Mouse (Mus musculus) left cerebral cortex, postnatal 25 days (tissue): ENCODE data around the gene Hectd4. TPM values are rescaled to one million over a fixed set of nuclear protein-coding genes. Genes with fewer than 3 reads are reported as not detected.
A peak's percentile ranks its signal among the peaks of the same experiment; 100 is the strongest.

Source experiments
- DNase-seq, 2 experiments: peaks; one replicate each; pipeline ENCODE4 v3.0.0; 2022; ENCODE audit warnings: low spot score in 2 of 2, mixed read lengths in 1 of 2
- intact Hi-C: fragments of 180-260 bp; cut with DNase I; formaldehyde crosslinking; loops from one replicate; pipeline ENCODE4 v1.15.1; 2025
- total RNA-seq, 2 experiments: library from RNA; stranded (reverse); gene quantifications; 2 replicates each; pipeline ENCODE4 v1.2.3; 2021

Hectd4 gene
- total RNA-seq, 2 experiments from 2014 or later: 183 to 193 TPM

- DNase-seq: no peak
- intact Hi-C loops: no loop called here
These were observed 160.7 kb downstream of the Hectd4 start for GRCm38 (mm10) chr5:121380692-121381091.

DNA sequence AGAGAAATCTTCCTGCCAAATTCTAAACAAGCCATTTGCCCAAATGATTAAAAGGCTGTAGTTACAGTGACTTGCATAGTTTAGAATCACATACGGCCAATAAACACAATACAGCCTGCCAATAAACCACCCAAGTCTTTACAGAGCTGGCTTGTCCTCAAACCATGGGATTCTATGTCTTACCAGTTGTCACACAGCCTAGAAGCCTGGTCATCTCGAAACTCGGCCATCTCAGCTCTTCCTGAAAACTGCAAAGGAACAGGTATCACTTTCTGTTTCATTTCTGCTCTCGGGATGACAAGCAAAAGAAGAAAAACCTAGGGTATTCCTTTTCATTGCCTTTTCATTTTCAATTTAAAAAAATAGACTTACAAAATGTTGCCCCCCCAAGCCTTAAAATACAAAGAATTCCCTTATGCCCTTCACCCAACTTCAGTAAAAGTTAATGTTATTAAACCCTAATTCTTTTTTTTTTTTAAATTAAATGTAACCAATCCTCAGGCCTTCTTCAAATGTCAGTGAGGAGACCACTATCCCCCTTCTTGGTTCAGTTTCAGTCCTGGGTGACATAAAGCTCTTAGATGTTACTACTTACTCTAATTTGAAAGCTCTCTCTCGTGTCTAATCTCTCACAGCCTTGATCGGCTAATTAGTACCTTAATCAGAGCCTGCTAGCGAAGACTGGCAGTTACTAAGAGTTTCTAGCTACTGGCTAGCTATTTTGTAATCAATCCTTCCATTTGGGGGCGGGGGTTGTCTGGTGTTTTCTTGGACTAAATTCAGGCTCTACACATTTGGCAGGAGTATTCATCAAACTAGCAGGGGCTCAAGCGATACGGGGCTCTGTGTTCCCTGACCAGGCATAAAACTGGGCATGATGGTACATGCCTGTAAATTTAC lies 164.1 kb downstream of the Hectd4 start:
- DNase-seq: no peak
- intact Hi-C loops: no loop called here

DNA sequence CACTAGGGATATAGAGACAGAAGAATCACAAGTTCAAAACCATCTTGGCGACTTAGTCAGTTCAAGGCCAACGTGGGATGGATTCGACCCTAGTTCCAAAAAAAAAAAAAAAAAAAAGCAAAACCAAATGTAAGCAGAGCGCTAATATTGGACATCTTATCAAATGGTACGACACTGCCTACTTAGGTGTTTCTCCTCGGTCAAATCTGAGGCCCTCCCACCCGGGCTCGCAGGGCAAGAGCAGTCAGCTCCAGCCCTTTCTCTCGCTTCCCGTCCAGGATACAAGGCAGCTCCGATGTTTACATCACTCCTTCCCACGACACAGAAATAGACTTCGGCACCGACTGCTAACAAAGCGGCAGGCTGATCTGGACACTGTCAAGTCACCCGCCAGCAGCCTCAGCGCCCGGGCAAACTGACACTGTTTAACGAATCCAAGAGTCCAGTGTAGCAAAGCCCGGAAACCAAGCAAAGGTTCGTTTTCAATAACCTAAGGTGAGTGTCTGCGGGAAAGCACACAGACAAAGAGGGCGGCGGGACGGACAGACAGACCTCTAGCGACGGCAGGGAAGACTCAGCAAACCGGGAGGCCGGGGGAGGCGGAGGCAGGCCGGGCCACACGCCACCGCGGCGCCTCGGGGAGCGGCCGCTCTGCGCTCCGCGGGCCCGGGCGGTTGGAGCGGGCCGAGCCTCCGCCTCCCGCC lies 164.9 kb downstream of the Hectd4 start:
- intact Hi-C loops: no loop called here
- peak in 1 of 2 experiments; percentile 67 for DNase-seq

GRCm38 (mm10) chr5:121385461-121386119 lies 165.6 kb downstream of the Hectd4 start, which contains the start of gene Trafd1:
Gene Trafd1 (minus strand): TSS chr5:121385632.
- peak; percentile 92 to 96 for DNase-seq
- intact Hi-C loops: no loop called here

GRCm38 (mm10) chr5:121386120-121386909 lies 166.3 kb downstream of the Hectd4 start:
- DNase-seq: peak in 1 of 2 experiments; percentile 77
- intact Hi-C loops: no loop called here

DNA sequence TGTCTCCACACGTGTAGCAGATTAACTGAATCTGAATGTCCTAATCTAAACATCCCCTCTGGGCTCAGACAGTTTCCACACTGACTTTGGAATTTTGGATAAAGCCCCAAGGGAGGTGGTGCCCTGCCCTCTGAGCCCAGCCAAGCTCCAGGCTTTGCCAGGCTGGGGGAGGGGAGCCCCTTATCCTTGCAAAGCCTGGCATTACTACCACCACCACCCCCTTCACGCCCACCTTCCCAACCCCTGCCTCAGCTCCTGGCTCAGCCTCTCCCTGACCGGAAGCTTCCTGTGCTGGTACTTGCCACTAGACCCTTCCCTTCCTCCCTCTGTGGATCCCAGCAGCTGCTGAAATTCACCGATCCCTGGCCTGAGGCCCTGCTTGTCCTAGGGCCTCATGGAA lies 167.1 kb downstream of the Hectd4 start:
- DNase-seq: no peak
- intact Hi-C loops: no loop called here

GRCm38 (mm10) chr5:121389106-121389505 lies 169.1 kb downstream of the Hectd4 start:
- DNase-seq: no peak
- intact Hi-C loops: no loop called here

- DNase-seq: no peak
- intact Hi-C loops: no loop called here
These were observed 169.7 kb downstream of the Hectd4 start for GRCm38 (mm10) chr5:121389691-121390090.

DNA sequence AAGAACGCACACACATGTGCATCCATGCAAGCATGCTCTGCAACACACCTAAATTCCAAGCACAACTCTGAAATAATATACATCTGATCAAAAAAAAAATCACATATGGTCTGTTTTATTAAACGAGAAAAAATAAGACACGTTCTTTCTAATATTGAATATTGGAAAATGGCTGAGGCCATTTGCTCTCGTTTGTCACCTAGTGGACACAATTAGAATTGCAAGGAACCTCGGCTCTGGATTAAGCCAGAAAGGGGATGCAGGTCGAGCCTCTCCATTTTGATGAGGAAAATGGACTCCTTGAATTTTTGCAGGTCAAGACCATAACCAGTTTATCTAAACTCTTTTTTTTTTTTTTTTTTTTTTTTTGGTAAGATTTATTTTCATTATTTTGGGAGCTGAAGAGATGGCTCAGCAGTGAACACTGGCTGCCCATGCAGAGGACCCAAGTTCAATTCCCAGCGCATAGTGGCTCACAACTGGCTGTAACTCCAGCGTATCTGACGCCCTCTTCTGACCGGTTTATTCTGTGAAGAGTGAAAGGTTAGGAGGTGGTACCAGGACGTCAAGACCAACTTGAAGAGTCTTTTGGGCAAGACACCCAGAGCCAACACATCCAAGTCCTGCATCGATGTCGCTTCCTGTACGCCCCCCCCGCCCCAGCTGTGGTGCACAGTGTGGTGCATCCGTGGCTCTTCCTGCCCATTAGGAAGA lies 172.8 kb downstream of the Hectd4 start:
- peak in 1 of 2 experiments; percentile 51 for DNase-seq
- intact Hi-C loops: no loop called here

DNA sequence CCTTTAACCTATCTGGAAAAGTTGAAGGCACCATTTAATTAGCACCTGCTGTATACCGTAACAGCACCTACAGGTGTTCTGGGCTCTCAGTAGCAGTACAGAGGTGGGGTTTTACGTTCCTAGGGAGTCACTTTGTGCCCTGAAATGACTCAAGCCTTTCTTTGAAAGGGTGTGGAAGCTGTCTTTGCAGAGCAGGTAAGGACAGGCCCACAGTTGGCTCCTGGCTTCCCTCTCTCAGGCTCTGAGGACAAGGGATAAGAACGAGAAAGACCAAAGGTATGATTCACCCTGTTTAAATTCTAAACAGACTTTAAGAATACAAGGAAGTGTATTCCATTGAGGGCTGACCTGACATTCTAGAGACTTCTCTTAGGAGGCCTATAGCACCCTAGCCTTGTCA lies 173.4 kb downstream of the Hectd4 start:
- intact Hi-C loops: no loop called here
- DNase-seq: no peak

GRCm38 (mm10) chr5:121395621-121396020 lies 175.6 kb downstream of the Hectd4 start:
- intact Hi-C loops: no loop called here
- DNase-seq: no peak

- peak; percentile 92 to 95 for DNase-seq
- intact Hi-C loops: no loop called here
These were observed 177.4 kb downstream of the Hectd4 start, which contains the start of gene Naa25 for GRCm38 (mm10) chr5:121397187-121398145. Gene Naa25 (plus strand): TSS chr5:121397936.

DNA sequence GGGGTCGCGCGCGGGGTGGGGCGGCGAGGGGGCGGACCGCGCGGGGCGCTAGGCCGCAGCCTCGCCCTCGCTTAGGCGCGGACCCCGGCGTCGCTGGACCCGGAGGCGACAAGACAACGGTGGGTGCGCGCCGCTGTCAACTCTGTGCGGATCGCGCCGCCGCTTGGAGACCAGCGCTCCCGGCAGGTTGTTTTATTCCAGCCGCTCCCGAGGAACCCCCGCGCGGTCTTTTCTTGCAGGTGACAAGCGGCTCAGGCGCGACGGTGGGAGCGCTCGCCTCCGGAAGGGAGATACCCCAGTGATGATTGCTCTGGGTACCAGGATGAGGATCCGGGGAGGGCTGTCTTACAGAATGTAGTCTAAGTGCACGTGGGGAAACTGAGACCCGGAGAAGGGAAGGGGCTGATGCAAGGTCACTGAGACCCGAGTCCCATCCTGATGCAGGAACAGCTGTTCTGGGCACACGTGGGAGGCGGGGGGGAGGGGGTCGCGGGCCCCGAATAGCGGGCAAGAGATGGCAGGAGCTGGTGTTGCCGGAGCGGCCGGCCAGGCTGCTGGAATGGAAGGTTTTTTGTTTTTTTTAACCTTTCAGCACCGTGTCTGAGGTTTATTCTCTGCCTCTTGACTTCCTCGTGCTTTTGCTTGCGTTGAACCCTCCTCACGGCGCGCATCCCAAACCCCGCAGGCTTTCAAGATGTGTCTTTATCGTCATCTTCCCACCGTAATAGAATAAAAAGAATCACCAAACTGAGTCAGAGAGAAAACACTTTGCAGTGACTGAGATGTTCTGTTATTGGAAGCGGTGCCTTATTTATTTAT lies 178.3 kb downstream of the Hectd4 start:
- intact Hi-C loops: no loop called here
- DNase-seq: peak in 1 of 2 experiments; percentile 31

GRCm38 (mm10) chr5:121398965-121399462 lies 179.0 kb downstream of the Hectd4 start:
- no peak for DNase-seq
- intact Hi-C loops: no loop called here

DNA sequence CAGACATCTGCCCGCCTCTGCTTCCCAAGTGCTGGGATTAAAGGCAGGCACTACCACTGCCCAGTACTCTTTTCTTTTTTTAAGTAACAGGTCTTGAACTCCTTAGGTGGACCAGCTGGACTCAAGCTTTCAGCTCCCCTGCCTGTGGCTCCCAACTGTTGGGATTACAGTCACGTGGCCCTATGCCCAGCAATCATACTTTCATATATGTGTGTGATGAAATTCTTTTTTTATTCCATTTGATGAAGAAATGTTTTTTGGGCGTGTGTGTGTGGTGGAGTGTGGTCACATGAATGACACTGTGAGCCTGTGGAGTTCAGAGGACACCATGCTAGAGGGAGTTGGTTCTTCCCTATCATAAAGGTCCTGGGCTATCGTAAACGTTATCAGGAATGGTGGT lies 179.5 kb downstream of the Hectd4 start:
- no peak for DNase-seq
- intact Hi-C loops: no loop called here

GRCm38 (mm10) chr5:121400064-121400463 lies 180.0 kb downstream of the Hectd4 start:
- intact Hi-C loops: no loop called here

GRCm38 (mm10) chr5:121400849-121401248 lies 180.8 kb downstream of the Hectd4 start:
- no peak for DNase-seq
- intact Hi-C loops: no loop called here

More at GRCm38 (mm10) chr5:121400064-121400463, 180.0 kb downstream of the Hectd4 start:
- DNase-seq: no peak
